Mouse (Mus musculus): ENCODE measurements around the gene Arhgap45. TPM values are rescaled to one million over a fixed set of nuclear protein-coding genes. Genes with fewer than 3 reads are reported as not detected.

The Arhgap45 gene
- polyA plus RNA-seq, 1 experiment from 2014 or later, result 5.6 TPM

Other genes with a start within 250 kb of the Arhgap45 start
- gene Rnf126, start 249.7 kb upstream of the Arhgap45 start, polyA plus RNA-seq (2016; fragmentation: Nextera tagmentation; extraction: Ambion mirVana), result 98.8 and 104 TPM in 2 replicates
- gene Fstl3, start 239.4 kb upstream of the Arhgap45 start, polyA plus RNA-seq (2016; fragmentation: Nextera tagmentation; extraction: Ambion mirVana), result 1.0 and 1.6 TPM in 2 replicates
- 0.27 TPM in 1 of 2 replicates, not detected in the other for gene Prss57, start 225.7 kb upstream of the Arhgap45 start, polyA plus RNA-seq (2016; fragmentation: Nextera tagmentation; extraction: Ambion mirVana)
- gene Palm, start 223.1 kb upstream of the Arhgap45 start, polyA plus RNA-seq (2016; fragmentation: Nextera tagmentation; extraction: Ambion mirVana), result 198 and 204 TPM in 2 replicates
- 0.94 and 1.0 TPM in 2 replicates for gene Misp, start 195.7 kb upstream of the Arhgap45 start, polyA plus RNA-seq (2016; fragmentation: Nextera tagmentation; extraction: Ambion mirVana)
- gene Ptbp1, start 162.2 kb upstream of the Arhgap45 start, polyA plus RNA-seq (2016; fragmentation: Nextera tagmentation; extraction: Ambion mirVana), result 202 TPM in 2 replicates
- gene Prtn3, start 142.2 kb upstream of the Arhgap45 start, polyA plus RNA-seq (2016; fragmentation: Nextera tagmentation; extraction: Ambion mirVana), result 14.3 and 16.7 TPM in 2 replicates
- gene Plppr3, start 142.0 kb upstream of the Arhgap45 start, polyA plus RNA-seq (2016; fragmentation: Nextera tagmentation; extraction: Ambion mirVana), result 296 and 302 TPM in 2 replicates
- not detected in 2 replicates for gene Elane, start 130.4 kb upstream of the Arhgap45 start, polyA plus RNA-seq (2016; fragmentation: Nextera tagmentation; extraction: Ambion mirVana)
- gene Cfd, start 125.8 kb upstream of the Arhgap45 start, polyA plus RNA-seq (2016; fragmentation: Nextera tagmentation; extraction: Ambion mirVana), result not detected in 2 replicates
- gene Med16, start 107.7 kb upstream of the Arhgap45 start, polyA plus RNA-seq (2016; fragmentation: Nextera tagmentation; extraction: Ambion mirVana), result 65.4 and 68.4 TPM in 2 replicates
- gene Gm26602, start 105.8 kb upstream of the Arhgap45 start, polyA plus RNA-seq (2016; fragmentation: Nextera tagmentation; extraction: Ambion mirVana), result 27.9 and 34.2 TPM in 2 replicates
- 1.4 and 1.5 TPM in 2 replicates for gene Kiss1r, start 99.7 kb upstream of the Arhgap45 start, polyA plus RNA-seq (2016; fragmentation: Nextera tagmentation; extraction: Ambion mirVana)
- gene R3hdm4, start 95.4 kb upstream of the Arhgap45 start, polyA plus RNA-seq (2016; fragmentation: Nextera tagmentation; extraction: Ambion mirVana), result 157 and 167 TPM in 2 replicates
- 4.0 and 5.6 TPM in 2 replicates for gene Arid3a, start 89.6 kb upstream of the Arhgap45 start, polyA plus RNA-seq (2016; fragmentation: Nextera tagmentation; extraction: Ambion mirVana)
- 90.4 and 97.0 TPM in 2 replicates for gene Wdr18, start 56.5 kb upstream of the Arhgap45 start, polyA plus RNA-seq (2016; fragmentation: Nextera tagmentation; extraction: Ambion mirVana)
- 0.39 and 0.54 TPM in 2 replicates for gene Grin3b, start 45.9 kb upstream of the Arhgap45 start, polyA plus RNA-seq (2016; fragmentation: Nextera tagmentation; extraction: Ambion mirVana)
- 19.3 and 20.9 TPM in 2 replicates for gene Tmem259, start 32.3 kb upstream of the Arhgap45 start, polyA plus RNA-seq (2016; fragmentation: Nextera tagmentation; extraction: Ambion mirVana)
- gene Cnn2, start 28.1 kb upstream of the Arhgap45 start, polyA plus RNA-seq (2016; fragmentation: Nextera tagmentation; extraction: Ambion mirVana), result 109 and 168 TPM in 2 replicates
- 7.6 and 8.5 TPM in 2 replicates for gene Abca7, start 20.2 kb upstream of the Arhgap45 start, polyA plus RNA-seq (2016; fragmentation: Nextera tagmentation; extraction: Ambion mirVana)
- 172 and 173 TPM in 2 replicates for gene Polr2e, start 23.1 kb downstream of the Arhgap45 start, polyA plus RNA-seq (2016; fragmentation: Nextera tagmentation; extraction: Ambion mirVana)
- 483 and 524 TPM in 2 replicates for gene Gpx4, start 30.5 kb downstream of the Arhgap45 start, polyA plus RNA-seq (2016; fragmentation: Nextera tagmentation; extraction: Ambion mirVana)
- gene Sbno2, start 88.9 kb downstream of the Arhgap45 start, polyA plus RNA-seq (2016; fragmentation: Nextera tagmentation; extraction: Ambion mirVana), result 14.7 and 15.7 TPM in 2 replicates
- 16.7 and 20.3 TPM in 2 replicates for gene Stk11, start 99.2 kb downstream of the Arhgap45 start, polyA plus RNA-seq (2016; fragmentation: Nextera tagmentation; extraction: Ambion mirVana)
- gene Atp5d, start 122.0 kb downstream of the Arhgap45 start, polyA plus RNA-seq (2016; fragmentation: Nextera tagmentation; extraction: Ambion mirVana), result 379 and 384 TPM in 2 replicates
- 19.3 and 20.0 TPM in 2 replicates for gene Cbarp, start 124.2 kb downstream of the Arhgap45 start, polyA plus RNA-seq (2016; fragmentation: Nextera tagmentation; extraction: Ambion mirVana)
- gene Midn, start 131.6 kb downstream of the Arhgap45 start, polyA plus RNA-seq (2016; fragmentation: Nextera tagmentation; extraction: Ambion mirVana), result 41.7 and 46.4 TPM in 2 replicates
- gene Cirbp, start 149.3 kb downstream of the Arhgap45 start, polyA plus RNA-seq (2016; fragmentation: Nextera tagmentation; extraction: Ambion mirVana), result 227 and 233 TPM in 2 replicates
- 12.9 and 13.6 TPM in 2 replicates for gene 1600002K03Rik, start 156.3 kb downstream of the Arhgap45 start, polyA plus RNA-seq (2016; fragmentation: Nextera tagmentation; extraction: Ambion mirVana)
- gene Efna2, start 162.8 kb downstream of the Arhgap45 start, polyA plus RNA-seq (2016; fragmentation: Nextera tagmentation; extraction: Ambion mirVana), result 114 and 127 TPM in 2 replicates
- gene Mum1, start 209.8 kb downstream of the Arhgap45 start, polyA plus RNA-seq (2016; fragmentation: Nextera tagmentation; extraction: Ambion mirVana), result 151 and 195 TPM in 2 replicates
- 205 and 213 TPM in 2 replicates for gene Ndufs7, start 232.5 kb downstream of the Arhgap45 start, polyA plus RNA-seq (2016; fragmentation: Nextera tagmentation; extraction: Ambion mirVana)
- 28.1 and 29.5 TPM in 2 replicates for gene Gamt, start 244.4 kb downstream of the Arhgap45 start, polyA plus RNA-seq (2016; fragmentation: Nextera tagmentation; extraction: Ambion mirVana)
- gene Dazap1, start 244.8 kb downstream of the Arhgap45 start, polyA plus RNA-seq (2016; fragmentation: Nextera tagmentation; extraction: Ambion mirVana), result 61.2 and 71.3 TPM in 2 replicates